Mouse (Mus musculus) liver, embryonic 16.5 days (tissue): ENCODE measurements around the gene Gmnc. TPM values are rescaled to one million over a fixed set of nuclear protein-coding genes. Genes with fewer than 3 reads are reported as not detected.

Experiments
- ATAC-seq: fragments of 200-750 bp; cut with Nextera tagmentation; 2 replicates; pipeline ENCODE4 v1.8.0; 2017; ENCODE audit warnings: low read depth, mild to moderate bottlenecking, moderate number of reproducible peaks, moderate library complexity
- H3K27ac ChIP-seq: fragments of 300-500 bp; sonication (generic); 2 replicates; pipeline ENCODE4 v1.5.1; 2014; ENCODE audit warnings: mild to moderate bottlenecking, low read length
- H3K27me3 ChIP-seq: fragments of 300-500 bp; sonication (generic); 2 replicates; pipeline ENCODE4 v1.6.1; 2014; ENCODE audit warnings: low read depth, low read length, mixed read lengths; ENCODE audit not compliant: control insufficient read depth, insufficient read depth
- H3K36me3 ChIP-seq: fragments of 300-500 bp; sonication (generic); 2 replicates; pipeline ENCODE4 v1.6.1; 2014; ENCODE audit warnings: mild to moderate bottlenecking; ENCODE audit not compliant: control insufficient read depth, insufficient read depth
- H3K4me1 ChIP-seq: fragments of 300-500 bp; sonication (generic); 2 replicates; pipeline ENCODE4 v1.6.1; 2014; ENCODE audit warnings: low read depth, low read length, mixed read lengths; ENCODE audit not compliant: control insufficient read depth
- H3K4me2 ChIP-seq: fragments of 300-500 bp; sonication (generic); 2 replicates; pipeline ENCODE4 v1.6.1; 2014; ENCODE audit warnings: low read depth, low read length, mixed read lengths
- H3K4me3 ChIP-seq: fragments of 300-500 bp; sonication (generic); 2 replicates; pipeline ENCODE4 v1.5.1; 2014; ENCODE audit warnings: low read depth, mild to moderate bottlenecking, low read length
- H3K9ac ChIP-seq: fragments of 300-500 bp; sonication (generic); 2 replicates; pipeline ENCODE4 v1.6.1; 2014; ENCODE audit warnings: low read depth, low read length
- H3K9me3 ChIP-seq: fragments of 300-500 bp; sonication (generic); replicated peaks from 2 replicates; pipeline ENCODE4 v1.6.1; 2016; ENCODE audit warnings: low read length; ENCODE audit not compliant: control insufficient read depth
- WGBS: fragments of 180-500 bp; shearing (Covaris S2); extraction: QIAGEN DNeasy Blood & Tissue Kit; methylation state at CpG from one replicate; pipeline ENCODE4 v1.1.7; 2014; ENCODE audit not compliant: insufficient replicate concordance; 5-methylcytosine and 5-hydroxymethylcytosine counted together
- polyA plus RNA-seq: library from polyadenylated mRNA; unstranded; fragments of >200 nt; fragmentation: Nextera tagmentation; extraction: Ambion mirVana; gene quantifications from 2 replicates; pipeline ENCODE4 v1.2.1, GENCODE M21; 2015

The Gmnc gene
- polyA plus RNA-seq, 1 experiment from 2014 or later: not detected

GRCm38 (mm10) chr16:26886337-26886736 is 105.1 kb downstream of the Gmnc start:
- 23% methylated on average over 4 of the region's 4 CpGs for WGBS
- H3K27ac ChIP-seq: no peak overlapping the region
- no peaks in the 10 kb centered on the region for H3K27me3 ChIP-seq
- H3K4me1 ChIP-seq: no peaks in the 10 kb centered on the region
- H3K4me2 ChIP-seq: no peak overlapping the region
- no peak overlapping the region for H3K4me3 ChIP-seq
- H3K9me3 ChIP-seq: no peaks in the 10 kb centered on the region
- no peaks in the 10 kb centered on the region for H3K36me3 ChIP-seq
- no peak for ATAC-seq
- no peak overlapping the region for H3K9ac ChIP-seq

- WGBS: 44% methylated on average over 3 of the region's 3 CpGs
- no peak for ATAC-seq
- no peaks in the 10 kb centered on the region for H3K36me3 ChIP-seq
- H3K9me3 ChIP-seq: no peaks in the 10 kb centered on the region
- H3K27me3 ChIP-seq: no peaks in the 10 kb centered on the region
- H3K4me2 ChIP-seq: no peak overlapping the region
- no peaks in the 10 kb centered on the region for H3K4me1 ChIP-seq
- no peak overlapping the region for H3K27ac ChIP-seq
- no peak overlapping the region for H3K4me3 ChIP-seq
- no peak overlapping the region for H3K9ac ChIP-seq
Measured at GRCm38 (mm10) chr16:26876885-26877284, 114.6 kb downstream of the Gmnc start.
